13 mouse cellular contexts compared by ENCODE assay signal in the genomic region with DNA sequence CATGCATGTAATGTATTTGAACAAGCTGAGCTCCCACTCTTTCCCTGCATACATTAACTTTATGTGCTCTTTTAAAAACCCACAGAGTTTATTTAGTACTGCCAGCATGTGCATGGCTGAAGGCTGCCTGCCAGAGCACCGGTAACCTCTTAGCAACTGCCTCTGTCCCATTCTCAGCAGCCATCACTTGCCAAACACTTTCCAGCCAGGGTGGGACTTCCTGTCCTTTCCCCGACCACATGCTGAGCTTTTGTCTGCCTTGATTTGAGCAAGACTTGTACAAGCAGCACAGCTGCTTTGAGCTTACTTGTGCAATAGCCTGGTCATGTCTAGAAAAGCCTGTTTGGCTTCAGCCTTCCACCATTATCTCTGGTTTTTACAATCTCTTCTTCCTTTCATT.
DNase-seq lines count a peak whose midpoint lies in the region; ATAC-seq lines count a peak whose summit lies in the region.
"Had no signal": no experiment of that assay in that cellular context is flagged by ENCODE, and none has a peak within 500 bp of the region (broad histone marks: within the 10 kb centered on the region; RNA-seq: fewer than 3 reads in every experiment).

No protein-coding gene starts in this region.

- H3K9ac ChIP-seq in hindbrain, embryonic 13.5 days: no peak overlapping the region
- no peak overlapping the region for H3K9ac ChIP-seq in limb, embryonic 12.5 days (replicated peaks)
- no peak overlapping the region for H3K9ac ChIP-seq in kidney, embryonic 15.5 days
- H3K9ac ChIP-seq: limb, embryonic 15.5 days; midbrain, embryonic 12.5 days had no signal

- no peak overlapping the region for H3K4me3 ChIP-seq in hindbrain, embryonic 10.5 days
- no peak overlapping the region for H3K4me3 ChIP-seq in hindbrain, embryonic 13.5 days
- no peak overlapping the region for H3K4me3 ChIP-seq in limb, embryonic 12.5 days (replicated peaks)
- no peak overlapping the region for H3K4me3 ChIP-seq in kidney, embryonic 15.5 days (replicated peaks)
- H3K4me3 ChIP-seq: limb, embryonic 15.5 days; midbrain, embryonic 12.5 days had no signal

- ATAC-seq in hindbrain, embryonic 13.5 days (ENCODE audit: low FRiP score): no peak
- ATAC-seq in limb, embryonic 12.5 days (ENCODE audit: insufficient number of reproducible peaks, insufficient read depth, low FRiP score, low TSS enrichment, low read depth): peak; percentile 37; the same call in 1 of the 2 replicates
- ATAC-seq in kidney, embryonic 15.5 days (replicated peaks; ENCODE audit: low FRiP score): no peak

- WGBS in hindbrain, embryonic 10.5 days: 47% methylated on average over 2 of the region's 2 CpGs
- 32% methylated on average over 2 of the region's 2 CpGs for WGBS in hindbrain, embryonic 13.5 days
- 32% methylated on average over 2 of the region's 2 CpGs for WGBS in limb, embryonic 12.5 days
- WGBS in kidney, embryonic 15.5 days: 30% methylated on average over 2 of the region's 2 CpGs

- no peaks in the 10 kb centered on the region for H3K9me3 ChIP-seq in hindbrain, embryonic 10.5 days
- no peaks in the 10 kb centered on the region for H3K9me3 ChIP-seq in hindbrain, embryonic 13.5 days
- no peaks in the 10 kb centered on the region for H3K9me3 ChIP-seq in limb, embryonic 12.5 days
- H3K9me3 ChIP-seq in kidney, embryonic 15.5 days (replicated peaks): no peaks in the 10 kb centered on the region
- H3K9me3 ChIP-seq: limb, embryonic 15.5 days; midbrain, embryonic 12.5 days had no signal

- DNase-seq in hindbrain, embryonic 10.5 days (ENCODE audit: low spot score): peak; percentile 16
- DNase-seq in right cerebral cortex, postnatal 4 days: peak; percentile 6
- DNase-seq in right cerebral cortex, postnatal 25 days: no peak
- DNase-seq in kidney, postnatal 10 days: no peak
- DNase-seq in ovary, postnatal 10 days (ENCODE audit: low spot score): no peak
- DNase-seq: gastrocnemius, postnatal 25 days; kidney, postnatal 25 days; right cerebral cortex, adult 18-20 months had no signal

- no peak overlapping the region for H3K27ac ChIP-seq in hindbrain, embryonic 10.5 days
- H3K27ac ChIP-seq in hindbrain, embryonic 13.5 days: no peak overlapping the region
- H3K27ac ChIP-seq in limb, embryonic 12.5 days: no peak overlapping the region
- H3K27ac ChIP-seq in kidney, embryonic 15.5 days: no peak overlapping the region
- H3K27ac ChIP-seq: limb, embryonic 15.5 days; midbrain, embryonic 12.5 days had no signal

- H3K36me3 ChIP-seq in hindbrain, embryonic 10.5 days: no peaks in the 10 kb centered on the region
- no peaks in the 10 kb centered on the region for H3K36me3 ChIP-seq in hindbrain, embryonic 13.5 days
- no peaks in the 10 kb centered on the region for H3K36me3 ChIP-seq in limb, embryonic 12.5 days
- no peaks in the 10 kb centered on the region for H3K36me3 ChIP-seq in kidney, embryonic 15.5 days
- H3K36me3 ChIP-seq: limb, embryonic 15.5 days; midbrain, embryonic 12.5 days had no signal

- H3K27me3 ChIP-seq in hindbrain, embryonic 10.5 days (ENCODE audit: insufficient read depth, poor library complexity, severe bottlenecking): no peaks in the 10 kb centered on the region
- H3K27me3 ChIP-seq in hindbrain, embryonic 13.5 days: no peaks in the 10 kb centered on the region
- no peaks in the 10 kb centered on the region for H3K27me3 ChIP-seq in limb, embryonic 12.5 days
- no peaks in the 10 kb centered on the region for H3K27me3 ChIP-seq in kidney, embryonic 15.5 days
- H3K27me3 ChIP-seq: limb, embryonic 15.5 days; midbrain, embryonic 12.5 days had no signal

- H3K4me1 ChIP-seq in hindbrain, embryonic 10.5 days (replicated peaks): no peaks in the 10 kb centered on the region
- H3K4me1 ChIP-seq in hindbrain, embryonic 13.5 days (replicated peaks): no peaks in the 10 kb centered on the region
- H3K4me1 ChIP-seq in limb, embryonic 12.5 days (replicated peaks): no peaks in the 10 kb centered on the region
- H3K4me1 ChIP-seq in kidney, embryonic 15.5 days: no peaks in the 10 kb centered on the region
- H3K4me1 ChIP-seq: midbrain, embryonic 12.5 days had no signal

- no peak overlapping the region for H3K4me2 ChIP-seq in hindbrain, embryonic 13.5 days
- no peak overlapping the region for H3K4me2 ChIP-seq in limb, embryonic 12.5 days
- H3K4me2 ChIP-seq in kidney, embryonic 15.5 days: no peak overlapping the region
- H3K4me2 ChIP-seq: limb, embryonic 15.5 days; midbrain, embryonic 12.5 days had no signal

Comparison
In these comparisons a context has a peak if more than half of its experiments do, and no peak if none do; other contexts are left out.
1. DNase-seq: peak in hindbrain, embryonic 10.5 days (single experiment) and right cerebral cortex, postnatal 4 days (single experiment); none in right cerebral cortex, postnatal 25 days (single experiment), kidney, postnatal 10 days (single experiment) and ovary, postnatal 10 days (single experiment).